Mouse (Mus musculus): ENCODE measurements at regions not wholly inside any gene's neighbourhood (a gene's known extent, or its start where the extent isn't known, plus 50 kb on each side); places are given as distances from the start of the nearest gene placed in this dataset.
"Not testable (repeated sequence)": the region's sequence is repeated elsewhere in the genome, so short reads cannot be mapped to it uniquely, and the experiment has no call there.

- no peaks in the 10 kb centered on the region for H3K36me3 ChIP-seq
- ATAC-seq, result no peak
- no peak overlapping the region for H3K9ac ChIP-seq
- H3K9me3 ChIP-seq (replicated peaks), result no peaks in the 10 kb centered on the region
- no peaks in the 10 kb centered on the region for H3K27me3 ChIP-seq (replicated peaks)
- WGBS (ENCODE audit: insufficient replicate concordance), result 55% methylated on average over 5 of the region's 5 CpGs
- H3K4me2 ChIP-seq, result no peak overlapping the region
- H3K4me1 ChIP-seq, result no peaks in the 10 kb centered on the region
- H3K27ac ChIP-seq, result no peak overlapping the region
- H3K4me3 ChIP-seq, result no peak overlapping the region
Observed at GRCm38 (mm10) chr7:73031407-73031806, 343.9 kb upstream of the Rgma start.

GRCm38 (mm10) chr7:73032316-73032980 is 342.9 kb upstream of the Rgma start:
- Histone ChIP-seq H3K36me3 (no peaks in the 10 kb centered on the region), H3K27ac (no peak overlapping the region), H3K4me3 (no peak overlapping the region), H3K9ac (no peak overlapping the region), H3K4me1 (no peaks in the 10 kb centered on the region), H3K4me2 (no peak overlapping the region), H3K27me3 (replicated peaks) (no peaks in the 10 kb centered on the region), H3K9me3 (replicated peaks) (no peaks in the 10 kb centered on the region)
- ATAC-seq, result no peak
- WGBS (ENCODE audit: insufficient replicate concordance), result 65% methylated on average over 23 of the region's 23 CpGs

- Histone ChIP-seq H3K27me3 (replicated peaks) (no peaks in the 10 kb centered on the region), H3K4me1 (no peaks in the 10 kb centered on the region), H3K4me3 (no peak overlapping the region), H3K9me3 (replicated peaks) (no peaks in the 10 kb centered on the region), H3K36me3 (no peaks in the 10 kb centered on the region), H3K9ac (no peak overlapping the region), H3K4me2 (no peak overlapping the region), H3K27ac (no peak overlapping the region)
- 61% methylated on average over 20 of the region's 20 CpGs for WGBS (ENCODE audit: insufficient replicate concordance)
- no peak for ATAC-seq
Observed at GRCm38 (mm10) chr7:73036801-73037555, 338.3 kb upstream of the Rgma start.

GRCm38 (mm10) chr7:73037638-73038037 is 337.7 kb upstream of the Rgma start:
- Histone ChIP-seq H3K4me1 (no peaks in the 10 kb centered on the region), H3K4me2 (no peak overlapping the region), H3K9ac (no peak overlapping the region), H3K9me3 (replicated peaks) (no peaks in the 10 kb centered on the region), H3K27me3 (replicated peaks) (no peaks in the 10 kb centered on the region), H3K36me3 (no peaks in the 10 kb centered on the region), H3K4me3 (no peak overlapping the region), H3K27ac (no peak overlapping the region)
- no peak for ATAC-seq
- 78% methylated on average over 9 of the region's 9 CpGs for WGBS (ENCODE audit: insufficient replicate concordance)

- Histone ChIP-seq H3K4me3 (no peak overlapping the region), H3K4me1 (no peaks in the 10 kb centered on the region), H3K27me3 (replicated peaks) (no peaks in the 10 kb centered on the region), H3K9ac (no peak overlapping the region), H3K27ac (no peak overlapping the region), H3K36me3 (no peaks in the 10 kb centered on the region), H3K9me3 (replicated peaks) (no peaks in the 10 kb centered on the region), H3K4me2 (no peak overlapping the region)
- ATAC-seq, result no peak
- WGBS (ENCODE audit: insufficient replicate concordance), result 67% methylated on average over 4 of the region's 4 CpGs
Observed at GRCm38 (mm10) chr7:73039921-73040320, 335.4 kb upstream of the Rgma start.

GRCm38 (mm10) chr7:73044316-73044715 is 331.0 kb upstream of the Rgma start:
- H3K27me3 ChIP-seq (replicated peaks), result no peaks in the 10 kb centered on the region
- WGBS (ENCODE audit: insufficient replicate concordance), result 62% methylated on average over 3 of the region's 3 CpGs
- ATAC-seq, result no peak

GRCm38 (mm10) chr7:73055891-73056290 is 319.4 kb upstream of the Rgma start:
- no peak overlapping the region for H3K9ac ChIP-seq
- no peak overlapping the region for H3K27ac ChIP-seq
- no peak for ATAC-seq
- no peak overlapping the region for H3K4me3 ChIP-seq
- WGBS (ENCODE audit: insufficient replicate concordance), result 54% methylated on average over 2 of the region's 2 CpGs
- H3K4me2 ChIP-seq, result no peak overlapping the region
- H3K4me1 ChIP-seq, result no peaks in the 10 kb centered on the region
- no peaks in the 10 kb centered on the region; the same call in 1 of the 2 replicates for H3K9me3 ChIP-seq (replicated peaks)
- no peaks in the 10 kb centered on the region for H3K36me3 ChIP-seq
- H3K27me3 ChIP-seq (replicated peaks), result no peaks in the 10 kb centered on the region

More at GRCm38 (mm10) chr7:73044316-73044715, 331.0 kb upstream of the Rgma start:
- H3K4me1 ChIP-seq, result no peaks in the 10 kb centered on the region
- H3K4me3 ChIP-seq, result no peak overlapping the region
- H3K4me2 ChIP-seq, result no peak overlapping the region
- no peak overlapping the region for H3K27ac ChIP-seq
- H3K9me3 ChIP-seq (replicated peaks), result no peaks in the 10 kb centered on the region; the same call in 1 of the 2 replicates
- no peak overlapping the region for H3K9ac ChIP-seq
- no peaks in the 10 kb centered on the region for H3K36me3 ChIP-seq

GRCm38 (mm10) chr7:73063556-73063955 is 311.8 kb upstream of the Rgma start:
- no peak for ATAC-seq
- Histone ChIP-seq H3K4me2 (no peak overlapping the region), H3K27ac (no peak overlapping the region), H3K4me1 (no peaks in the 10 kb centered on the region), H3K9ac (no peak overlapping the region), H3K36me3 (no peaks in the 10 kb centered on the region), H3K4me3 (no peak overlapping the region), H3K9me3 (replicated peaks) (peaks cover 3% of the 10 kb centered on the region; the same call in 1 of the 2 replicates), H3K27me3 (replicated peaks) (no peaks in the 10 kb centered on the region)
- WGBS (ENCODE audit: insufficient replicate concordance), result 78% methylated on average over 3 of the region's 3 CpGs

GRCm38 (mm10) chr7:73068534-73068933 is 306.8 kb upstream of the Rgma start:
- no peaks in the 10 kb centered on the region for H3K9me3 ChIP-seq (replicated peaks)
- no peak for ATAC-seq
- H3K4me2 ChIP-seq, result no peak overlapping the region
- no peaks in the 10 kb centered on the region for H3K4me1 ChIP-seq
- no peaks in the 10 kb centered on the region for H3K27me3 ChIP-seq (replicated peaks)
- WGBS (ENCODE audit: insufficient replicate concordance), result 53% methylated on average over 1 of the region's 1 CpGs
- no peak overlapping the region for H3K27ac ChIP-seq
- no peaks in the 10 kb centered on the region for H3K36me3 ChIP-seq
- H3K4me3 ChIP-seq, result no peak overlapping the region
- H3K9ac ChIP-seq, result no peak overlapping the region

- WGBS (ENCODE audit: insufficient replicate concordance), result 59% methylated on average over 4 of the region's 4 CpGs
- no peak for ATAC-seq
- no peak overlapping the region for H3K4me3 ChIP-seq
- no peak overlapping the region for H3K9ac ChIP-seq
- H3K9me3 ChIP-seq (replicated peaks), result no peaks in the 10 kb centered on the region
- no peaks in the 10 kb centered on the region for H3K27me3 ChIP-seq (replicated peaks)
- no peaks in the 10 kb centered on the region for H3K36me3 ChIP-seq
- no peak overlapping the region for H3K4me2 ChIP-seq
- H3K4me1 ChIP-seq, result no peaks in the 10 kb centered on the region
- H3K27ac ChIP-seq, result no peak overlapping the region
Observed at GRCm38 (mm10) chr7:73069352-73069751, 306.0 kb upstream of the Rgma start.

- H3K4me2 ChIP-seq; H3K4me3 ChIP-seq; H3K9me3 ChIP-seq (replicated peaks); H3K27me3 ChIP-seq (replicated peaks); H3K4me1 ChIP-seq; ATAC-seq; H3K27ac ChIP-seq; H3K9ac ChIP-seq; H3K36me3 ChIP-seq: not testable (repeated sequence)
- 78% methylated on average over 7 of the region's 7 CpGs for WGBS (ENCODE audit: insufficient replicate concordance)
Observed at GRCm38 (mm10) chr7:73075391-73075790, 299.9 kb upstream of the Rgma start.

GRCm38 (mm10) chr7:73087496-73088185 is 287.7 kb upstream of the Rgma start:
- no peaks in the 10 kb centered on the region for H3K36me3 ChIP-seq
- no peaks in the 10 kb centered on the region for H3K9me3 ChIP-seq (replicated peaks)
- WGBS (ENCODE audit: insufficient replicate concordance), result 66% methylated on average over 10 of the region's 10 CpGs
- no peak for ATAC-seq
- H3K27me3 ChIP-seq (replicated peaks), result no peaks in the 10 kb centered on the region
- H3K4me1 ChIP-seq, result no peaks in the 10 kb centered on the region
- no peak overlapping the region for H3K27ac ChIP-seq
- no peak overlapping the region for H3K4me2 ChIP-seq
- H3K9ac ChIP-seq, result no peak overlapping the region
- H3K4me3 ChIP-seq, result no peak overlapping the region
